Mouse (Mus musculus) embryonic stem cell, embryonic (primary cell): Measurements from ENCODE around the gene Ssbp3.

Experiments
- CTCF ChIA-PET, 4 experiments: fragments of 300-600 bp in 2 of 4; fragments of 350-600 bp in 2 of 4; sonication (Branson Sonifier 250); formaldehyde crosslinking; loops; one replicate each; lab custom pipeline; 2022; ENCODE audit warnings: inconsistent platforms in 2 of 4; lab: Charles Lee
- POLR2A ChIA-PET, 4 experiments: fragments of 300-600 bp in 2 of 4; fragments of 350-600 bp in 2 of 4; sonication (Branson Sonifier 250); formaldehyde crosslinking; loops; one replicate each; lab custom pipeline; 2022; ENCODE audit warnings: antibody characterized with exemption in 4 of 4, inconsistent platforms in 1 of 4; lab: Charles Lee

The Ssbp3 gene

DNA sequence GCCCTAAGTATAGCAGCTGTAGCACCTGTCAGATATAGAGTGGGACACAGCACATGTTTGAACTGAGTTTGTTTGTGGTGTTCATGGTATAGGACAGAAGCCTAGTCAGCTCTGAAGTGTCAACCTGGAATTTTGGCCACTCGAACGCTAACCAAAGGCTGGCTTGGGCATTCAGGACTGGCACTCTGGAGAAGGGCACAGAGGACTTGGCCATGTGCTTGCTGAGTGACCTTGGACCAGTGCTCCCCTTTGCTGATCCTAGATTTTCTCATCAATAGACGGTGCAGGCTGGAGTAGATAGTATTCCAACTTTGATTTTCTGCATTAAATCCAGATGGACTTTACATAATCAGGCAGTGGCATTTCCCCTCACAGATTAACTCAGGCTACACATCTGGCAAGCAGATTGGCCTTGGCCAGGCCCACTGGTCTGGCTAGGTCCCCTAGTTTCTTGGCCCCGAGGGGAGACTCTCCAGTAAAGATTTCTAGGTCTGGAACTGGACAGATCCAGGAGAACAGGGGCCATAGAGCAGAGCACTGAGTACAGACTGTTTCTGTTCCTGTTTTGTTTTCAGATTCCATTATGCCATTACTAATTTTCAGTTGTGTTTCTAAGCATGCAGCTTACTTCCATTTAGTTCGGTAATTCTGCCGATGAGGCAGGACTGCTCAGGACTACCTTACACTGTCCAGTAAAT is 102.8 kb downstream of the Ssbp3 start:
- ChIA-PET POLR2A (interaction anchor here in 1 of 4 experiments (1.3 kb wide), 1 partner anchor 10 kb away, joined by 3 read pairs; no protein-coding TSS in a partner anchor), CTCF (no interaction called here)

DNA sequence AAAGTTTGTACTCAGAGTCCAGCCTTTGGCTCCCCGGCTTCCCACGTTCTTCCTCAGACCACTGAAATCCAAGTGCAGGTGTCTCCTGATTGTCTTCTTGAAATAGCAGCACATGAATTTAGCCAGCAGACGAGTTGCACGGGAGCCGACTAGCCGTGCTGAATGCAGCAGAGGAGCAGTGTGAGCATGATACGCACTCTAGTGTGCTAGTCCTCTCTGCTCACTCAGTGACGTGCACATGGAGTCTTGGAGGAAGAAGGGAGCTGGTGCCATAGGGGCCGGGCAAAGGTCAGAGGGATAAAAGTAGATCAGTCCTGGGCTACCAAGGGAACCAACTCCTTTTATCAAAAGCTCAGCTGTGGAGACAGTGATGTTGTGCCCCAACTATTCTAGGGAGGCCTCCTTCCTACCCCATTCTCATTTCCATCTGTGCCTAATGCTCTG is 103.3 kb downstream of the Ssbp3 start:
- POLR2A ChIA-PET, result interaction anchor here in 1 of 4 experiments (1.1 kb wide), 1 partner anchor 10 kb away, joined by 3 read pairs; no protein-coding TSS in a partner anchor
- CTCF ChIA-PET, result no interaction called here

DNA sequence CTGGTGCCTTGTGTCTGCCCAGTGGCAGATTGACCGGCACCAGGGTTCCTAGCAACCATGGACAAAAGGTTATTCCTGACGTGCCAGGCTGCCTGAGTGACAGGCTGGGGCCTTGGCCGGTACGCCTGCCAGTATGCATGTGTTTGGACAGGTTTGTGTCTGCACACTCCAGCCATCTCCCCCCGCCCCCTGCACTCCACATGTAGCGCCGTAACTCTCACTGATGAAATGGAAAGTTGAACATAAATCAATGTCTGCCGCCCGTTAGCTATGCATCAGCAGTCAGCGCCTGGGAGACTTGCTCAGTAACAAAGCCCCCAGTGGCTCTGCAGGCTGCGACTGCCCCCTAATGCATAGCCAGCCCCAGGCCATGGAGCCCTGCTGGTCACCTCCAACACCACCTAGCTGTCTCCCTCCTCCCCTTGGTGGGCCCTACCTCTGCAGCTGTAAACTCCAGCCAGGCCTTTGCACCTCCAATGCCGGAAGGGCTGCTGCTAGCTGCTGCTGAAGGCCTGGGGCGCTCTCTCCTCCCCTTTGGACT is 105.5 kb downstream of the Ssbp3 start:
- CTCF ChIA-PET, result interaction anchor here in 3 of 4 experiments (0.6 to 1.3 kb wide), 3 partner anchors 27 to 423 kb away, joined by 3 to 4 read pairs (median 3); no protein-coding TSS in a partner anchor
- POLR2A ChIA-PET, result interaction anchor here in 3 of 4 experiments (0.6 to 0.9 kb wide), 5 partner anchors 9 to 291 kb away, joined by 3 to 4 read pairs (median 3); no protein-coding TSS in a partner anchor

DNA sequence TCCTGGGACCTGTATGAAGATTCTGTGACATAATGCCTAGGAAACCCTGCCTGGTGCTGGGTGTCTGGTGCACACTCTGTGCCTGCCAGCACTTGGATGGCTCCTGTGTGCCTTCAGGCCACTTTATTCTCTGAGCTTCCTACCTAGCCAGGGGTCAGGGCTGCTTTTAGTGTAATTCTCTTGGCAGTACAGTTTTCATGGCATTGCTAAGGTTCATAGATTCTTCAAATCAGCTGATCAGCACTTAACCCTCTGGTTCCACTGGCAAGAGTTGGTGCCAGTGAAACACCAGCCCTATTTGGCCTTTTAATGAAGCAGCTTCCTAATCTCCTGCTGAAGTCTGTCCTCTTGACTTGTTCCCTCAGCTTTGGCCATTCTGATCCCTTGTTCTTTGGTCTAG is 106.8 kb downstream of the Ssbp3 start:
- CTCF ChIA-PET, result no interaction called here
- POLR2A ChIA-PET, result interaction anchor here in 2 of 4 experiments (0.6 to 1.2 kb wide), 4 partner anchors 10 to 488 kb away, joined by 3 to 8 read pairs (median 4); no protein-coding TSS in a partner anchor

DNA sequence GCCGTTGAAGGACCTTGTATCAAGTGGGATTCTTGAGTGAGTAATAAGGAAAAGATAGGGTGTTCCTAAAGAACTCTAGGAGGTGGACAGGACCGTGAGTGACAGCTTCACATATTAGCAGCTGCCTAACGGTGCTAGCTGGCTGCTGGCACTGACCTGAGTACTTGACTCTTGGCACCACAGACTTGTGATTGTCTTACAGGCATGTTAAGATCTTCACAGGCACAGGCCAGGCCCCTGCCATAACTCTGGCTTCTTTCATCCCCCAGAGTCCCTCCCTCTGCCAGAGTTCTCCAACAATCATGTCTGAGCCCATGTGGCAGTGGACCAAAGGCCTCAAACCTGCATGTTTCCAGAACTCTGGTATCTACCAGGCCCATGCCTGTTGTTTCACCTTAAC is 108.0 kb downstream of the Ssbp3 start:
- POLR2A ChIA-PET, result no interaction called here
- CTCF ChIA-PET, result no interaction called here

DNA sequence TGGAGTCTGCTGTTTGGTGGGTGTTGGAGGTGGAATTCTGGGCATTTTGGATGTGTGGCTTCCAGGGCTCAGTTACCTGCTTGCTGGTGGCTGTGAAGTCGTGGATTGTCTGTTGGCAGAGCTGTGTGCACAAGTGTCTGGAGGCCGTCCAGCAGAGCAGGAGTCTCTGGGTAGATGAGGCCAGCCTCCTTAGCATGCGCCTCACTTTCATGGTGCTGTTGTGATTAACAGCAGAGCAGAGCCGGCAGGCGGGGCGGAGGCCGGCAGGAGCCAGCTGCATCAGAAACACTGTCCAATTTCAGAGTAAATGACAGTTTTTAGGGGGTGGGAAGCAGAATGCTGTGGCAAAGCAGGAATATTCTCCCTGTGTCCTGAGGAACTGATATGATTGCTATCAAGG is 108.5 kb downstream of the Ssbp3 start:
- CTCF ChIA-PET, result no interaction called here

DNA sequence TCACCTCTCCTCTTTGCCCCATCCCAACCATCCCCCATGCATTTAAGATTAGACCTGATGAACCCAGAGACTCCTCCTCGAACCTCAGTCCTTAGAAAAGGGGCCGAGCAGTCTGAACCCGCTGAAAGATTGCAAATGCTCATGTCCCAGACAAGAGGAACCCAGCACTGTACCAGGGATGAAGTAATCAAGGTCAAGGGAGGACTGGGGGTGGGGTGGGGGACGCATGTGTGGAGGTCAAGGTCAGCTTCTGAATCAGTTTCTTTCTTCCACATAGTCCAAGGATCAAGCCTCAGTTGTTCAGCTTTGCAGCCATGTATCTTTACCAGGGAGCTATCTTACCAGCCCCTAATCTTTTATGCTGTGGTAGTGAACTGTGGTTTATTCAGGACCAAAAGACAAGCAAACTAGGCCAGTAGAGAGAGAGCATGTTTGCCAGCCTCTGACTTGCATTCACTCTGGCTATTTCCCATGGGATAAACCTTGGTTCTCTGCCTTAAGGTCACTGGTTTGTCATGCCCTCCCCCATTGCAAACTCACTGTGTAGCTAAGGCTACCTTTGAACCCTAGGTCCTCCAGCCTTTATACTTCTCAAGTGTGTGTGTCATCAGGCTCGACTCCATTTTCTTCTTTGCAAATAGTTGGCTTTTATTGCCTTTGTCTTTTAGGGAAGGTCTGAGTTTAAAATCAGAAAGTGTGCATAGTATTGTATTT is 109.9 kb downstream of the Ssbp3 start:
- ChIA-PET CTCF (interaction anchor here in 1 of 4 experiments (0.8 kb wide), 1 partner anchor 69 kb away, joined by 3 read pairs; no protein-coding TSS in a partner anchor), POLR2A (interaction anchor here in 3 of 4 experiments (0.7 to 1.2 kb wide), 3 partner anchors 30 to 158 kb away, joined by 3 read pairs; partner anchors contain the start of gene Tceanc2 (in 1 of the 3))

More for the DNA sequence above, 108.5 kb downstream of the Ssbp3 start:
- POLR2A ChIA-PET, result no interaction called here

GRCm38 (mm10) chr4:107021464-107021863 is 111.0 kb downstream of the Ssbp3 start:
- CTCF ChIA-PET, result interaction anchor here in 2 of 4 experiments (0.8 to 1.0 kb wide), 2 partner anchors 32 to 70 kb away, joined by 3 to 4 read pairs; no protein-coding TSS in a partner anchor
- POLR2A ChIA-PET, result interaction anchor here in 1 of 4 experiments (1.2 kb wide), 1 partner anchor 157 kb away, joined by 3 read pairs; the partner anchor contains the start of gene Tceanc2

- ChIA-PET CTCF (no interaction called here), POLR2A (interaction anchor here in 2 of 4 experiments (1.3 to 2.1 kb wide), 3 partner anchors 9 to 154 kb away, joined by 3 to 6 read pairs (median 4); partner anchors contain the start of genes Cyb5rl (in 1 of the 2), Tceanc2 (in 1 of the 2) and Tmem59 (in 1 of the 2))
Observed at GRCm38 (mm10) chr4:107024899-107025298, 114.4 kb downstream of the Ssbp3 start.

GRCm38 (mm10) chr4:107025369-107025768 is 114.9 kb downstream of the Ssbp3 start:
- POLR2A ChIA-PET, result interaction anchor here in 1 of 4 experiments (1.3 kb wide), 1 partner anchor 10 kb away, joined by 3 read pairs; no protein-coding TSS in a partner anchor
- CTCF ChIA-PET, result no interaction called here

GRCm38 (mm10) chr4:107026451-107026850 is 116.0 kb downstream of the Ssbp3 start:
- POLR2A ChIA-PET, result interaction anchor here in 1 of 4 experiments (0.6 to 1.8 kb wide), 6 partner anchors 9 to 152 kb away, joined by 3 to 5 read pairs (median 4); partner anchors contain the start of gene Tmem59

DNA sequence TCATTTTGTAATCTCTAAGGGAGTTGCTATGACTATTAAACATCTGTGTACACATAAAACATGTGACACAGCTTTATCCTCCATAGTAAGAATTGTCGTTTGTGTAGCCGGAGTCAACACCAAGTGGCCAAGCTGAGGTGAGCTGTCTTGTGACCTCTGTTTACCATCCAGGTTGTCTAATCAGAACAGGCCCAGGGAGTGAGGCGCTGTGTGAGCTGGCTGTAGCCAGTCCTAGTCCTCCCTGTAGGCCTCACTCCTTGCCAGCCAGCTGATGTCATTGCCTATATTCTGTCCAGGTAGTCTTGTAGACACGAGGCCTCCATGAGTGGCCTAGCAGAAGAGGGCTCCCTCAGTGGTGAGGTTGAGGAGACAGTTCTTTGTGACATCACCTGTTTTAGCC is 125.2 kb downstream of the Ssbp3 start:
- POLR2A ChIA-PET, result no interaction called here
- CTCF ChIA-PET, result no interaction called here

More at GRCm38 (mm10) chr4:107026451-107026850, 116.0 kb downstream of the Ssbp3 start:
- CTCF ChIA-PET, result interaction anchor here in 1 of 4 experiments (1.6 kb wide), 1 partner anchor 38 kb away, joined by 4 read pairs; no protein-coding TSS in a partner anchor

- ChIA-PET POLR2A (interaction anchor here in 2 of 4 experiments (0.5 to 2.0 kb wide), 5 partner anchors 10 to 130 kb away, joined by 3 to 5 read pairs (median 4); no protein-coding TSS in a partner anchor), CTCF (no interaction called here)
Observed at GRCm38 (mm10) chr4:107036985-107037384, 126.5 kb downstream of the Ssbp3 start.

- ChIA-PET POLR2A (interaction anchor here in 2 of 4 experiments (0.7 to 2.5 kb wide), 4 partner anchors 8 to 29 kb away, joined by 3 to 10 read pairs (median 4); partner anchors contain the start of genes Cyb5rl (in 1 of the 2) and Mrpl37 (in 1 of the 2)), CTCF (interaction anchor here in 1 of 4 experiments (0.5 kb wide), 1 partner anchor 83 kb away, joined by 3 read pairs; no protein-coding TSS in a partner anchor)
Observed at GRCm38 (mm10) chr4:107038303-107038702, 127.8 kb downstream of the Ssbp3 start.

DNA sequence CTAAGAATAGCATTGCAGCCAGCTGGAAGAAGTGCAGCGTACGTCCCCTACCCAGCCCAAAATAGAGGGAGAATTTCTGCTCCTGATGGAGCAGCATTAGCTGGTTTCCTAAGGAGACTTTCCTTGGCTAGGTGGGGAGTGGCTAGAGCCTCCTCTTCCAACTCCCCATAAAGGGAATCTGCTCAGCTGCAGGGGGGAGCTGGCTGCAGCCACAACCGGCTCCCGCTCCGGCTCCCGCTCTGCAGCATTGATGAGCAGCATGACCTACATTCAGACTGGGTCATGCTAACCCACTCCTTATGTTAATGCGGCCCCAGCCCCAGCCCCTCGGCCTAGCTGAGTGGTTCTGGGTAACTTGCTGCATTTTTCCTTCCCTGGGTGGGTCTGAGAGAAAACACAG is 128.8 kb downstream of the Ssbp3 start:
- ChIA-PET CTCF (no interaction called here), POLR2A (interaction anchor here in 1 of 4 experiments (0.8 to 2.5 kb wide), 4 partner anchors 9 to 322 kb away, joined by 3 to 10 read pairs (median 3); no protein-coding TSS in a partner anchor)

DNA sequence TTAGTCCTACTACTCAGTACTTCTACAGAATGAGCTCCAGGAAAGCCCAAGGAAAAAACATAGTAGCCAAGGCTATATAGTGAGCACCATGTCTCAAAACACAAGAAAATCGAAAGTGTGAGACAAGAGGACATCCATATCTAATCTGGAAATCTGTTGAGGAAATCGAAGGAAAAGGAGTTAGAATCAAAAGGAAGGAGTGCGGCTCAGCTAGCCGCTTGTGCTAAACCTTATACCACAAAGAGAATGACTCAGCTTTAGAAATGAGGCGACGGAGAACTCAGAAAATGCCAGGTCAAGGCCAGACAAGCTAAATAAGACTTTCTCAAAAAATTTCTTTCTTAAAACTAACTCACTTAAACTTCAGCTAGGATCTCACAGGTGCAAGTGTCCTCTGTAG is 131.8 kb downstream of the Ssbp3 start:
- CTCF ChIA-PET, result no interaction called here

DNA sequence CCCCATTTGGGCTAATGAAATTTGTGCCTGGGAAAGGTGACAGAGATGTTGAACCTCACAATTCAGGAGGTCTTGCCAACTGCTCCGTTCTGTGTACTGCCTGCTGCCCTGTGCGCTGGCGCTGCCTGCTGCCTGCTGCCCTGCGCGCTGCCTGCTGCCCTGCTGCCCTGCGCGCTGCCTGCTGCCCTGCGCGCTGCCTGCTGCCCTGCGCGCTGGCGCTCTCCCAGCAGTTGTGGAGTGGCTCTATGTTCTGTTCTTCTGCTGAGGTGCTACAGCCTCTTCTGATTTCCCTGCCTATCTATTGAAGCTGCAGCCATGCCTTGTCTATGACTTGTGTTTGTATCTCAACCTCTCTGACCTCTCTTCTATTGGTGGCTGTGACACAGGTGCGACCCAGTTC is 134.7 kb downstream of the Ssbp3 start:
- ChIA-PET CTCF (no interaction called here), POLR2A (no interaction called here)

More for the DNA sequence above, 131.8 kb downstream of the Ssbp3 start:
- POLR2A ChIA-PET, result interaction anchor here in 1 of 4 experiments (1.1 to 1.3 kb wide), 3 partner anchors 25 to 136 kb away, joined by 3 to 5 read pairs (median 4); partner anchors contain the start of genes Cyb5rl, Mrpl37, Tceanc2 and Tmem59

DNA sequence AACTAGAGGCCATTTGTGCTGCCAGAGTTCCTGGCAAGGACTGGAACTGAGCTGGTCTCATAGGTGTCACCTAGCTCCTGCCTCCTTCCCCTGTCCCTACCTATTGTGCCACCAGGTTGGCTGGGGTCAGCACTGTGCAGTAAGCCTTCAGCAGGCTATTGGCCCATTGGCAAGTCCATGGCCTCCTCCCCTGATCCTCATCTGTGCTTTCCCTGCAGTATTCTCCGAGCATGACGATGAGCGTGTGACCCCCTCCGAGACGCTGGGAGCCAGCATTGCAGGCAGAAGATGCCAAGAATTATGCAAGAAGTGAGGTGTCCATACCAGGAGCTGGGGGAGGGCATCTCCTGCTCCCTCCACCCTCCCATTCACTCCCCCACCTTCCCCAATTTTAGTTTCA is 137.3 kb downstream of the Ssbp3 start:
- CTCF ChIA-PET, result no interaction called here
- POLR2A ChIA-PET, result interaction anchor here in 2 of 4 experiments (0.6 to 1.1 kb wide), 2 partner anchors 9 to 104 kb away, joined by 3 to 4 read pairs; no protein-coding TSS in a partner anchor
